Mouse (Mus musculus) v-Abl transformed pro-B cells (cell line): ENCODE data around the gene Smtnl2.

Experiments used
- in situ Hi-C, 2 experiments: fragments of 400-800 bp; cut with MboI; formaldehyde crosslinking; loops; one replicate each; pipeline ENCODE4 v1.15.1; 2025; ENCODE audit not compliant: unreplicated experiment in 2 of 2

The Smtnl2 gene

GRCm38 (mm10) chr11:72366126-72366525 is 45.4 kb downstream of the Smtnl2 start:
- in situ Hi-C loops, result loop anchor here in 1 of 2 experiments (25.0 kb wide), 1 partner anchor 1996 kb away; the partner anchor contains the start of genes Olfr411 and Olfr412

- in situ Hi-C loops, result loop anchor here in 1 of 2 experiments (25.0 kb wide), 1 partner anchor 1998 kb away; the partner anchor contains the start of genes Olfr411 and Olfr412
These were observed 47.0 kb downstream of the Smtnl2 start for GRCm38 (mm10) chr11:72364526-72364925.

GRCm38 (mm10) chr11:72363523-72364240 is 47.8 kb downstream of the Smtnl2 start:
- in situ Hi-C loops, result loop anchor here in 1 of 2 experiments (25.0 kb wide), 1 partner anchor 1999 kb away; the partner anchor contains the start of genes Olfr411 and Olfr412

- in situ Hi-C loops, result loop anchor here in 1 of 2 experiments (25.0 kb wide), 1 partner anchor 2000 kb away; the partner anchor contains the start of genes Olfr411 and Olfr412
These were observed 49.2 kb downstream of the Smtnl2 start, which contains the start of gene Tekt1 for GRCm38 (mm10) chr11:72362347-72362741. TSS of gene Tekt1 (minus strand) at chr11:72362442.

- in situ Hi-C loops, result loop anchor here in 1 of 2 experiments (25.0 kb wide), 1 partner anchor 2001 kb away; the partner anchor contains the start of genes Olfr411 and Olfr412
These were observed 49.8 kb downstream of the Smtnl2 start for GRCm38 (mm10) chr11:72361385-72362346.

- in situ Hi-C loops, result loop anchor here (5.0 to 25.0 kb wide), 4 partner anchors 72 to 2007 kb away; partner anchors contain the start of genes Olfr411 (in 1 of the 2) and Olfr412 (in 1 of the 2)
These were observed 56.4 kb downstream of the Smtnl2 start for GRCm38 (mm10) chr11:72354971-72355728.

GRCm38 (mm10) chr11:72353186-72353585 is 58.3 kb downstream of the Smtnl2 start:
- in situ Hi-C loops, result loop anchor here (5.0 to 25.0 kb wide), 3 partner anchors 74 to 2009 kb away; partner anchors contain the start of genes Olfr411 (in 1 of the 2) and Olfr412 (in 1 of the 2)

GRCm38 (mm10) chr11:72352272-72352671 is 59.2 kb downstream of the Smtnl2 start:
- in situ Hi-C loops, result loop anchor here (5.0 to 25.0 kb wide), 3 partner anchors 75 to 2010 kb away; partner anchors contain the start of genes Olfr411 (in 1 of the 2) and Olfr412 (in 1 of the 2)

GRCm38 (mm10) chr11:72349652-72350051 is 61.9 kb downstream of the Smtnl2 start:
- in situ Hi-C loops, result loop anchor here (5.0 to 25.0 kb wide), 6 partner anchors 78 to 2013 kb away; partner anchors contain the start of genes Camkk1 (in 1 of the 2), Olfr411 (in 1 of the 2) and Olfr412 (in 1 of the 2)

- in situ Hi-C loops, result loop anchor here in 1 of 2 experiments (10.0 to 25.0 kb wide), 3 partner anchors 396 to 1014 kb away; partner anchors contain the start of gene Camkk1
These were observed 62.5 kb downstream of the Smtnl2 start for GRCm38 (mm10) chr11:72349016-72349415.

GRCm38 (mm10) chr11:72348563-72348962 is 63.0 kb downstream of the Smtnl2 start:
- in situ Hi-C loops, result loop anchor here in 1 of 2 experiments (10.0 to 25.0 kb wide), 3 partner anchors 396 to 1014 kb away; partner anchors contain the start of gene Camkk1

- in situ Hi-C loops, result loop anchor here (5.0 to 25.0 kb wide), 5 partner anchors 122 to 1010 kb away; partner anchors contain the start of gene Camkk1 (in 1 of the 2)
These were observed 67.0 kb downstream of the Smtnl2 start for GRCm38 (mm10) chr11:72344486-72344885.

- in situ Hi-C loops, result loop anchor here (5.0 to 25.0 kb wide), 5 partner anchors 122 to 1009 kb away; partner anchors contain the start of gene Camkk1 (in 1 of the 2)
These were observed 67.6 kb downstream of the Smtnl2 start for GRCm38 (mm10) chr11:72343904-72344303.

GRCm38 (mm10) chr11:72343238-72343625 is 68.3 kb downstream of the Smtnl2 start:
- in situ Hi-C loops, result loop anchor here (5.0 to 25.0 kb wide), 5 partner anchors 121 to 1008 kb away; partner anchors contain the start of gene Camkk1 (in 1 of the 2)

- in situ Hi-C loops, result loop anchor here (5.0 to 25.0 kb wide), 5 partner anchors 120 to 1008 kb away; partner anchors contain the start of gene Camkk1 (in 1 of the 2)
These were observed 68.8 kb downstream of the Smtnl2 start for GRCm38 (mm10) chr11:72342549-72343237.

GRCm38 (mm10) chr11:72339716-72340115 is 71.8 kb downstream of the Smtnl2 start:
- in situ Hi-C loops, result loop anchor here (5.0 to 25.0 kb wide), 5 partner anchors 117 to 1005 kb away; partner anchors contain the start of gene Camkk1 (in 1 of the 2)
